Mouse (Mus musculus) urinary bladder, postnatal 25 days (tissue): Measurements from ENCODE around the gene Larp4.
"Not testable (repeated sequence)": the region's sequence is repeated elsewhere in the genome, so short reads cannot be mapped to it uniquely, and the experiment has no call there.

Source experiments
- DNase-seq: peaks from one replicate; pipeline ENCODE4 v3.0.0; 2022; ENCODE audit warnings: low spot score

The Larp4 gene

GRCm38 (mm10) chr15:99969765-99970164, at the start of gene Larp4:
TSS of gene Larp4 (plus strand) at chr15:99970065.
- not testable (repeated sequence) for DNase-seq

GRCm38 (mm10) chr15:99931231-99931630, 38.6 kb upstream of the Larp4 start:
- no peak for DNase-seq

- no peak for DNase-seq
These were observed 35.4 kb upstream of the Larp4 start for GRCm38 (mm10) chr15:99934501-99934900.

GRCm38 (mm10) chr15:99936659-99937058, 33.2 kb upstream of the Larp4 start:
- no peak for DNase-seq

- DNase-seq = no peak
These were observed 32.0 kb upstream of the Larp4 start for GRCm38 (mm10) chr15:99937841-99938240.

- no peak for DNase-seq
These were observed 29.4 kb upstream of the Larp4 start for GRCm38 (mm10) chr15:99940426-99940825.

- DNase-seq = no peak
These were observed 28.8 kb upstream of the Larp4 start for GRCm38 (mm10) chr15:99940970-99941630.

- no peak for DNase-seq
These were observed 14.5 kb upstream of the Larp4 start for GRCm38 (mm10) chr15:99955324-99955723.

- no peak for DNase-seq
These were observed 4.6 kb upstream of the Larp4 start for GRCm38 (mm10) chr15:99965103-99965775.

- DNase-seq = no peak
These were observed 2.9 kb upstream of the Larp4 start, which contains the start of gene Fam186a for GRCm38 (mm10) chr15:99966961-99967360. TSS of gene Fam186a (minus strand) at chr15:99967061.

GRCm38 (mm10) chr15:99970606-99971005, 741 bp downstream of the Larp4 start:
- no peak for DNase-seq

- peak; percentile 95 for DNase-seq
These were observed 2.6 kb downstream of the Larp4 start for GRCm38 (mm10) chr15:99972361-99972988.

- DNase-seq = peak; percentile 25
These were observed 3.4 kb downstream of the Larp4 start for GRCm38 (mm10) chr15:99972989-99973911.

GRCm38 (mm10) chr15:99974476-99975220, 4.8 kb downstream of the Larp4 start:
- no peak for DNase-seq

GRCm38 (mm10) chr15:99976121-99976520, 6.3 kb downstream of the Larp4 start:
- not testable (repeated sequence) for DNase-seq

GRCm38 (mm10) chr15:99979266-99979665, 9.4 kb downstream of the Larp4 start:
- DNase-seq = no peak

GRCm38 (mm10) chr15:99979715-99980114, 9.8 kb downstream of the Larp4 start:
- no peak for DNase-seq

GRCm38 (mm10) chr15:99993100-99993499, 23.2 kb downstream of the Larp4 start:
- DNase-seq = no peak

- no peak for DNase-seq
These were observed 27.4 kb downstream of the Larp4 start for GRCm38 (mm10) chr15:99997114-99997804.

- DNase-seq = no peak
These were observed 29.5 kb downstream of the Larp4 start for GRCm38 (mm10) chr15:99999390-99999789.
